Mouse (Mus musculus) hindbrain, embryonic 10.5 days (tissue): ENCODE results near the gene Il4ra. TPM values are rescaled to one million over a fixed set of nuclear protein-coding genes. Genes with fewer than 3 reads are reported as not detected.

Experiments used
- DNase-seq: peaks from one replicate; pipeline ENCODE4 v3.0.0-alpha.2; 2017; ENCODE audit warnings: low spot score
- H3K27ac ChIP-seq: fragments of 300-500 bp; sonication (generic); 2 replicates; pipeline ENCODE4 v1.5.1; 2016; ENCODE audit warnings: mild to moderate bottlenecking, moderate library complexity
- H3K27me3 ChIP-seq: fragments of 300-500 bp; sonication (generic); 2 replicates; pipeline ENCODE4 v1.6.1; 2016; ENCODE audit warnings: mild to moderate bottlenecking; ENCODE audit not compliant: poor library complexity, insufficient read depth, severe bottlenecking
- H3K36me3 ChIP-seq: fragments of 300-500 bp; sonication (generic); 2 replicates; pipeline ENCODE4 v1.6.1; 2016; ENCODE audit warnings: mild to moderate bottlenecking, moderate library complexity
- H3K4me1 ChIP-seq: fragments of 300-500 bp; sonication (generic); replicated peaks from 2 replicates; pipeline ENCODE4 v1.6.1; 2016; ENCODE audit warnings: mild to moderate bottlenecking
- H3K4me3 ChIP-seq: fragments of 300-500 bp; sonication (generic); 2 replicates; pipeline ENCODE4 v1.5.1; 2016; ENCODE audit warnings: mild to moderate bottlenecking, moderate library complexity
- H3K9me3 ChIP-seq: fragments of 300-500 bp; sonication (generic); 2 replicates; pipeline ENCODE4 v1.6.1; 2016; ENCODE audit warnings: mild to moderate bottlenecking, moderate library complexity
- WGBS: fragments of 180-500 bp; shearing (Covaris S2); methylation state at CpG from one replicate; pipeline ENCODE4 v1.1.7; 2016; 5-methylcytosine and 5-hydroxymethylcytosine counted together
- polyA plus RNA-seq: library from polyadenylated mRNA; unstranded; fragments of >200 nt; fragmentation: Nextera tagmentation; extraction: Ambion mirVana; gene quantifications from 2 replicates; pipeline ENCODE4 v1.2.1, GENCODE M21; 2016

Il4ra gene
- polyA plus RNA-seq, 1 experiment from 2014 or later: 7.2 TPM

- no peak for DNase-seq
- 88% methylated on average over 6 of the region's 6 CpGs for WGBS
- no peak overlapping the region for H3K4me3 ChIP-seq
- no peak overlapping the region for H3K27ac ChIP-seq
- H3K9me3 ChIP-seq: no peaks in the 10 kb centered on the region
- H3K4me1 ChIP-seq: no peaks in the 10 kb centered on the region
- no peaks in the 10 kb centered on the region for H3K27me3 ChIP-seq
- no peaks in the 10 kb centered on the region for H3K36me3 ChIP-seq
Measured at GRCm38 (mm10) chr7:125527186-125527585, 24.7 kb upstream of the Il4ra start.

- 88% methylated on average over 9 of the region's 9 CpGs for WGBS
- H3K27ac ChIP-seq: no peak overlapping the region
- no peaks in the 10 kb centered on the region for H3K9me3 ChIP-seq
- DNase-seq: no peak
- H3K36me3 ChIP-seq: no peaks in the 10 kb centered on the region
- H3K4me3 ChIP-seq: no peak overlapping the region
- H3K27me3 ChIP-seq: no peaks in the 10 kb centered on the region
- no peaks in the 10 kb centered on the region for H3K4me1 ChIP-seq
Measured at GRCm38 (mm10) chr7:125527901-125528580, 23.9 kb upstream of the Il4ra start.

- no peak overlapping the region for H3K27ac ChIP-seq
- WGBS: 84% methylated on average over 3 of the region's 3 CpGs
- H3K4me1 ChIP-seq: peaks cover 6% of the 10 kb centered on the region
- H3K9me3 ChIP-seq: peaks cover 2% of the 10 kb centered on the region; the same call in 1 of the 2 replicates
- H3K36me3 ChIP-seq: no peaks in the 10 kb centered on the region
- H3K27me3 ChIP-seq: no peaks in the 10 kb centered on the region
- H3K4me3 ChIP-seq: no peak overlapping the region
- DNase-seq: no peak
Measured at GRCm38 (mm10) chr7:125539351-125539750, 12.6 kb upstream of the Il4ra start.

GRCm38 (mm10) chr7:125541026-125541425 is 10.9 kb upstream of the Il4ra start:
- Histone ChIP-seq H3K27ac (no peak overlapping the region), H3K27me3 (no peaks in the 10 kb centered on the region), H3K4me3 (no peak overlapping the region), H3K4me1 (peaks cover 6% of the 10 kb centered on the region), H3K36me3 (no peaks in the 10 kb centered on the region), H3K9me3 (no peaks in the 10 kb centered on the region)
- 80% methylated on average over 1 of the region's 1 CpGs for WGBS
- DNase-seq: no peak

- 94% methylated on average over 2 of the region's 2 CpGs for WGBS
- H3K4me1 ChIP-seq: peaks cover 6% of the 10 kb centered on the region
- no peak for DNase-seq
Measured at GRCm38 (mm10) chr7:125541821-125542220, 10.1 kb upstream of the Il4ra start.

GRCm38 (mm10) chr7:125542335-125543050 is 9.4 kb upstream of the Il4ra start:
- H3K36me3 ChIP-seq: no peaks in the 10 kb centered on the region
- H3K9me3 ChIP-seq: no peaks in the 10 kb centered on the region
- WGBS: 70% methylated on average over 11 of the region's 11 CpGs
- no peak overlapping the region for H3K4me3 ChIP-seq
- H3K4me1 ChIP-seq: peaks cover 6% of the 10 kb centered on the region
- no peaks in the 10 kb centered on the region for H3K27me3 ChIP-seq
- no peak for DNase-seq
- H3K27ac ChIP-seq: no peak overlapping the region

More at GRCm38 (mm10) chr7:125541821-125542220, 10.1 kb upstream of the Il4ra start:
- H3K27ac ChIP-seq: no peak overlapping the region
- no peak overlapping the region for H3K4me3 ChIP-seq
- H3K36me3 ChIP-seq: no peaks in the 10 kb centered on the region
- no peaks in the 10 kb centered on the region for H3K9me3 ChIP-seq
- H3K27me3 ChIP-seq: no peaks in the 10 kb centered on the region

GRCm38 (mm10) chr7:125543497-125543896 is 8.4 kb upstream of the Il4ra start:
- no peak overlapping the region for H3K4me3 ChIP-seq
- WGBS: 75% methylated on average over 3 of the region's 3 CpGs

GRCm38 (mm10) chr7:125545331-125545730 is 6.6 kb upstream of the Il4ra start:
- no peaks in the 10 kb centered on the region for H3K36me3 ChIP-seq
- no peak overlapping the region for H3K4me3 ChIP-seq
- WGBS: 89% methylated on average over 7 of the region's 7 CpGs
- no peak for DNase-seq
- H3K27me3 ChIP-seq: peaks cover 7% of the 10 kb centered on the region
- no peak overlapping the region for H3K27ac ChIP-seq
- H3K9me3 ChIP-seq: no peaks in the 10 kb centered on the region
- H3K4me1 ChIP-seq: peaks cover 8% of the 10 kb centered on the region

More at GRCm38 (mm10) chr7:125543497-125543896, 8.4 kb upstream of the Il4ra start:
- no peak for DNase-seq
- H3K9me3 ChIP-seq: no peaks in the 10 kb centered on the region
- peaks cover 6% of the 10 kb centered on the region for H3K4me1 ChIP-seq
- H3K36me3 ChIP-seq: no peaks in the 10 kb centered on the region
- no peak overlapping the region for H3K27ac ChIP-seq
- no peaks in the 10 kb centered on the region for H3K27me3 ChIP-seq

GRCm38 (mm10) chr7:125546727-125547126 is 5.2 kb upstream of the Il4ra start:
- Histone ChIP-seq H3K36me3 (no peaks in the 10 kb centered on the region), H3K4me1 (peaks cover 16% of the 10 kb centered on the region), H3K27ac (no peak overlapping the region), H3K9me3 (no peaks in the 10 kb centered on the region), H3K4me3 (no peak overlapping the region), H3K27me3 (peaks cover 20% of the 10 kb centered on the region)
- 85% methylated on average over 6 of the region's 6 CpGs for WGBS
- no peak for DNase-seq

- Histone ChIP-seq H3K27ac (no peak overlapping the region), H3K36me3 (no peaks in the 10 kb centered on the region), H3K27me3 (peaks cover 45% of the 10 kb centered on the region), H3K4me1 (peaks cover 28% of the 10 kb centered on the region), H3K9me3 (no peaks in the 10 kb centered on the region), H3K4me3 (no peak overlapping the region)
- WGBS: 87% methylated on average over 8 of the region's 8 CpGs
- no peak for DNase-seq
Measured at GRCm38 (mm10) chr7:125549916-125550315, 2.0 kb upstream of the Il4ra start.

GRCm38 (mm10) chr7:125550881-125551381 is 989 bp upstream of the Il4ra start:
- no peak overlapping the region for H3K27ac ChIP-seq
- no peak for DNase-seq
- 81% methylated on average over 6 of the region's 6 CpGs for WGBS
- H3K4me3 ChIP-seq: no peak overlapping the region
- peaks cover 28% of the 10 kb centered on the region for H3K4me1 ChIP-seq
- no peaks in the 10 kb centered on the region for H3K36me3 ChIP-seq
- no peaks in the 10 kb centered on the region for H3K9me3 ChIP-seq
- peaks cover 49% of the 10 kb centered on the region for H3K27me3 ChIP-seq

- 75% methylated on average over 11 of the region's 11 CpGs for WGBS
- no peak for DNase-seq
- Histone ChIP-seq H3K27ac (no peak overlapping the region), H3K9me3 (no peaks in the 10 kb centered on the region), H3K27me3 (peaks cover 49% of the 10 kb centered on the region), H3K4me3 (peak overlapping the region; percentile 69), H3K4me1 (peaks cover 34% of the 10 kb centered on the region), H3K36me3 (no peaks in the 10 kb centered on the region)
Measured at GRCm38 (mm10) chr7:125552851-125553555, 1.1 kb downstream of the Il4ra start.
